Mouse (Mus musculus): ENCODE data around the gene 1700030J22Rik. TPM values are rescaled to one million over a fixed set of nuclear protein-coding genes. Genes with fewer than 3 reads are reported as not detected.

The 1700030J22Rik gene
- polyA plus RNA-seq, 1 experiment from 2014 or later = 0.76 TPM

GRCm38 (mm10) chr8:116994016-116994716 lies 15.4 kb upstream of the 1700030J22Rik start:
- H3K9ac ChIP-seq (ENCODE audit: low read depth, low read length) = peak overlapping the region; percentile 67
- 61% methylated on average over 11 of the region's 11 CpGs for WGBS
- no peaks in the 10 kb centered on the region for H3K27me3 ChIP-seq (replicated peaks; ENCODE audit: control insufficient read depth, insufficient read depth, low read length)
- H3K27ac ChIP-seq (ENCODE audit: low read length) = no peak overlapping the region
- no peaks in the 10 kb centered on the region for H3K9me3 ChIP-seq (ENCODE audit: control insufficient read depth, low read length)
- ATAC-seq = no peak
- no peaks in the 10 kb centered on the region for H3K36me3 ChIP-seq (ENCODE audit: control insufficient read depth, insufficient read depth, low read length)
- peak overlapping the region; percentile 77 for H3K4me3 ChIP-seq (ENCODE audit: low read length)
- H3K4me2 ChIP-seq (ENCODE audit: low read depth, low read length) = peak overlapping the region; percentile 71
- peaks cover 9% of the 10 kb centered on the region; the same call in 1 of the 2 replicates for H3K4me1 ChIP-seq (ENCODE audit: control insufficient read depth, insufficient read depth, low read length)

GRCm38 (mm10) chr8:116993095-116993867 lies 14.5 kb upstream of the 1700030J22Rik start, which contains the start of gene Gcsh:
Gcsh (minus strand) TSS chr8:116993537.
- peak within 1 kb of the TSS; percentile 88 for H3K27ac ChIP-seq (ENCODE audit: low read length)
- H3K27me3 ChIP-seq (replicated peaks; ENCODE audit: control insufficient read depth, insufficient read depth, low read length) = no peaks in the 10 kb centered on the region
- H3K4me1 ChIP-seq (ENCODE audit: control insufficient read depth, insufficient read depth, low read length) = peaks cover 9% of the 10 kb centered on the region; the same call in 1 of the 2 replicates
- WGBS = under 1% methylated on average over 56 of the region's 56 CpGs
- peak; percentile 100 for ATAC-seq
- peak within 1 kb of the TSS; percentile 79 for H3K9ac ChIP-seq (ENCODE audit: low read depth, low read length)
- H3K9me3 ChIP-seq (ENCODE audit: control insufficient read depth, low read length) = no peaks in the 10 kb centered on the region
- peak within 1 kb of the TSS; percentile 77 for H3K4me3 ChIP-seq (ENCODE audit: low read length)
- peak within 1 kb of the TSS; percentile 93 for H3K4me2 ChIP-seq (ENCODE audit: low read depth, low read length)
- H3K36me3 ChIP-seq (ENCODE audit: control insufficient read depth, insufficient read depth, low read length) = no peaks in the 10 kb centered on the region

- H3K4me3 ChIP-seq (ENCODE audit: low read length) = peak overlapping the region; percentile 77
- H3K4me2 ChIP-seq (ENCODE audit: low read depth, low read length) = peak overlapping the region; percentile 93
- peak; percentile 16; the same call in 1 of the 2 replicates for ATAC-seq
- 7% methylated on average over 23 of the region's 23 CpGs for WGBS
- H3K9me3 ChIP-seq (ENCODE audit: control insufficient read depth, low read length) = no peaks in the 10 kb centered on the region
- peak overlapping the region; percentile 79 for H3K9ac ChIP-seq (ENCODE audit: low read depth, low read length)
- H3K36me3 ChIP-seq (ENCODE audit: control insufficient read depth, insufficient read depth, low read length) = no peaks in the 10 kb centered on the region
- peaks cover 9% of the 10 kb centered on the region; the same call in 1 of the 2 replicates for H3K4me1 ChIP-seq (ENCODE audit: control insufficient read depth, insufficient read depth, low read length)
- H3K27ac ChIP-seq (ENCODE audit: low read length) = peak overlapping the region; percentile 88
- no peaks in the 10 kb centered on the region for H3K27me3 ChIP-seq (replicated peaks; ENCODE audit: control insufficient read depth, insufficient read depth, low read length)
Measured at GRCm38 (mm10) chr8:116992176-116992971, 13.6 kb upstream of the 1700030J22Rik start.

GRCm38 (mm10) chr8:116991241-116991640 lies 12.5 kb upstream of the 1700030J22Rik start:
- no peak overlapping the region for H3K27ac ChIP-seq (ENCODE audit: low read length)
- WGBS = 81% methylated on average over 8 of the region's 8 CpGs
- H3K4me1 ChIP-seq (ENCODE audit: control insufficient read depth, insufficient read depth, low read length) = peaks cover 9% of the 10 kb centered on the region; the same call in 1 of the 2 replicates
- H3K27me3 ChIP-seq (replicated peaks; ENCODE audit: control insufficient read depth, insufficient read depth, low read length) = no peaks in the 10 kb centered on the region
- no peaks in the 10 kb centered on the region for H3K9me3 ChIP-seq (ENCODE audit: control insufficient read depth, low read length)
- ATAC-seq = no peak
- H3K9ac ChIP-seq (ENCODE audit: low read depth, low read length) = no peak overlapping the region
- H3K4me3 ChIP-seq (ENCODE audit: low read length) = no peak overlapping the region
- 0 out of 2 replicates have a peak overlapping the region, but pooled peaks have one; percentile 93 for H3K4me2 ChIP-seq (ENCODE audit: low read depth, low read length)
- H3K36me3 ChIP-seq (ENCODE audit: control insufficient read depth, insufficient read depth, low read length) = no peaks in the 10 kb centered on the region

GRCm38 (mm10) chr8:116989842-116990241 lies 11.1 kb upstream of the 1700030J22Rik start:
- H3K4me3 ChIP-seq (ENCODE audit: low read length) = no peak overlapping the region
- H3K36me3 ChIP-seq (ENCODE audit: control insufficient read depth, insufficient read depth, low read length) = 0 out of 2 replicates have a peak, but pooled peaks cover under 1% of the 10 kb centered on the region
- no peak overlapping the region for H3K9ac ChIP-seq (ENCODE audit: low read depth, low read length)
- no peak for ATAC-seq
- no peak overlapping the region for H3K27ac ChIP-seq (ENCODE audit: low read length)
- H3K9me3 ChIP-seq (ENCODE audit: control insufficient read depth, low read length) = no peaks in the 10 kb centered on the region
- no peaks in the 10 kb centered on the region for H3K27me3 ChIP-seq (replicated peaks; ENCODE audit: control insufficient read depth, insufficient read depth, low read length)
- H3K4me1 ChIP-seq (ENCODE audit: control insufficient read depth, insufficient read depth, low read length) = peaks cover 9% of the 10 kb centered on the region; the same call in 1 of the 2 replicates
- H3K4me2 ChIP-seq (ENCODE audit: low read depth, low read length) = no peak overlapping the region
- 95% methylated on average over 3 of the region's 3 CpGs for WGBS

- Histone ChIP-seq H3K4me3 (ENCODE audit: low read length) (no peak overlapping the region), H3K9me3 (ENCODE audit: control insufficient read depth, low read length) (no peaks in the 10 kb centered on the region), H3K4me2 (ENCODE audit: low read depth, low read length) (no peak overlapping the region), H3K36me3 (ENCODE audit: control insufficient read depth, insufficient read depth, low read length) (0 out of 2 replicates have a peak, but pooled peaks cover 2% of the 10 kb centered on the region), H3K9ac (ENCODE audit: low read depth, low read length) (no peak overlapping the region), H3K4me1 (ENCODE audit: control insufficient read depth, insufficient read depth, low read length) (peaks cover 15% of the 10 kb centered on the region), H3K27me3 (replicated peaks; ENCODE audit: control insufficient read depth, insufficient read depth, low read length) (no peaks in the 10 kb centered on the region), H3K27ac (ENCODE audit: low read length) (no peak overlapping the region)
- 19% methylated on average over 4 of the region's 4 CpGs for WGBS
- ATAC-seq = no peak
Measured at GRCm38 (mm10) chr8:116980117-116980516, 1.4 kb upstream of the 1700030J22Rik start.

GRCm38 (mm10) chr8:116978052-116978451 lies 707 bp downstream of the 1700030J22Rik start:
- 28% methylated on average over 8 of the region's 8 CpGs for WGBS
- Histone ChIP-seq H3K27ac (ENCODE audit: low read length) (no peak overlapping the region), H3K36me3 (ENCODE audit: control insufficient read depth, insufficient read depth, low read length) (no peaks in the 10 kb centered on the region), H3K27me3 (replicated peaks; ENCODE audit: control insufficient read depth, insufficient read depth, low read length) (no peaks in the 10 kb centered on the region), H3K4me3 (ENCODE audit: low read length) (peak overlapping the region; percentile 95), H3K4me1 (ENCODE audit: control insufficient read depth, insufficient read depth, low read length) (peaks cover 15% of the 10 kb centered on the region), H3K9me3 (ENCODE audit: control insufficient read depth, low read length) (no peaks in the 10 kb centered on the region), H3K9ac (ENCODE audit: low read depth, low read length) (peak overlapping the region; percentile 64), H3K4me2 (ENCODE audit: low read depth, low read length) (peak overlapping the region; percentile 88)
- ATAC-seq = no peak

GRCm38 (mm10) chr8:116975606-116976005 lies 3.2 kb downstream of the 1700030J22Rik start:
- no peak for ATAC-seq
- H3K9ac ChIP-seq (ENCODE audit: low read depth, low read length) = no peak overlapping the region
- no peaks in the 10 kb centered on the region for H3K9me3 ChIP-seq (ENCODE audit: control insufficient read depth, low read length)
- 50% methylated on average over 5 of the region's 5 CpGs for WGBS
- no peaks in the 10 kb centered on the region for H3K27me3 ChIP-seq (replicated peaks; ENCODE audit: control insufficient read depth, insufficient read depth, low read length)
- no peak overlapping the region for H3K4me3 ChIP-seq (ENCODE audit: low read length)
- H3K4me1 ChIP-seq (ENCODE audit: control insufficient read depth, insufficient read depth, low read length) = peaks cover 15% of the 10 kb centered on the region
- H3K27ac ChIP-seq (ENCODE audit: low read length) = peak overlapping the region; percentile 27; the same call in 1 of the 2 replicates
- no peaks in the 10 kb centered on the region for H3K36me3 ChIP-seq (ENCODE audit: control insufficient read depth, insufficient read depth, low read length)
- H3K4me2 ChIP-seq (ENCODE audit: low read depth, low read length) = peak overlapping the region; percentile 0; the same call in 1 of the 2 replicates

Measured in intestine, embryonic 16.5 days (tissue).